ENCODE assay signal across 14 mouse cellular contexts in the genomic region with DNA sequence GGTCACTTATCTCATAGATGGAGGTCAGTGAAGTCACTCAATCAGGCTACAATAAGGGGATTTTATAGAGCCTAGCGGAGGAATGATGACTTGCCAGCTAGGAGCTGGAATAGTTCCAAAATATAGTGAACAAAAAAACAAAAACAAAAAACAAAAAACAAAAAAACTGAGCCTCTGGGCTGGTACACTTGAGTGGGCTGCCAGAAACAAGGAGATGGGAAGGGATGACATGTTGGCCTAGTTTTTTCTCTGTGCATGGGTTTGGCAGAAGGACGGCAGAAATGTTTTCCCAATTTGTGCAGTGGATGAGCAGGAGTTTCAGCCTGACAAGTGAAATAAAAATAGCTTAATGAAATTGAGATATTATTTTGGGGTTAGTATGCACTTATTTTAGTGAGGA.
DNase-seq lines count a peak whose midpoint lies in the region.
"Had no signal": no experiment of that assay in that cellular context is flagged by ENCODE, and none has a peak within 500 bp of the region (broad histone marks: within the 10 kb centered on the region; RNA-seq: fewer than 3 reads in every experiment).

No protein-coding gene starts in this region.

- peak; percentile 14 for DNase-seq in cerebellum, adult 11 months
- no peak for DNase-seq in cerebellum, adult 8-10 months
- DNase-seq in retina, postnatal 1 day = peak; percentile 11
- DNase-seq in retina, embryonic 14.5 days (ENCODE audit: low spot score) = no peak
- DNase-seq in cerebellum, adult 9-10 months = peak; percentile 53
- peak; percentile 26 to 34 for DNase-seq in cerebellum, postnatal 25 days
- DNase-seq in testis, postnatal 10 days (ENCODE audit: low spot score) = no peak
- DNase-seq in thymus, postnatal 14 days = no peak
- DNase-seq: adrenal gland, adult 2 months; adrenal gland, postnatal 25 days; gastrocnemius, postnatal 36 days; heart, adult 11 months; heart, postnatal 36 days; kidney, adult 18-20 months had no signal

Comparison
In these comparisons a context has a peak if more than half of its experiments do, and no peak if none do; other contexts are left out.
1. DNase-seq: peak in cerebellum, adult 11 months (single experiment), retina, postnatal 1 day (single experiment), cerebellum, adult 9-10 months (single experiment) and cerebellum, postnatal 25 days (2 of 2); none in cerebellum, adult 8-10 months (single experiment), retina, embryonic 14.5 days (single experiment), testis, postnatal 10 days (single experiment) and thymus, postnatal 14 days (single experiment).